Mouse (Mus musculus) cortical plate, adult 2 months (tissue): ENCODE data around the gene Tnpo2.
A peak's percentile ranks its signal among the peaks of the same experiment; 100 is the strongest.

ENCODE experiments used
- CTCF ChIP-seq: fragments of 200-500 bp; IDR thresholded peaks from 2 replicates; pipeline ENCODE4 v1.5.1; 2011; ENCODE audit warnings: mild to moderate bottlenecking, control low read depth, low read length; ENCODE audit not compliant: insufficient read depth; ENCODE audit errors: extremely low read depth
- POLR2A ChIP-seq: fragments of 200-500 bp; IDR thresholded peaks from 2 replicates; pipeline ENCODE4 v1.6.1; 2011; ENCODE audit warnings: mild to moderate bottlenecking, low read length, control low read depth; ENCODE audit not compliant: insufficient read depth; ENCODE audit errors: extremely low read depth

DNA sequence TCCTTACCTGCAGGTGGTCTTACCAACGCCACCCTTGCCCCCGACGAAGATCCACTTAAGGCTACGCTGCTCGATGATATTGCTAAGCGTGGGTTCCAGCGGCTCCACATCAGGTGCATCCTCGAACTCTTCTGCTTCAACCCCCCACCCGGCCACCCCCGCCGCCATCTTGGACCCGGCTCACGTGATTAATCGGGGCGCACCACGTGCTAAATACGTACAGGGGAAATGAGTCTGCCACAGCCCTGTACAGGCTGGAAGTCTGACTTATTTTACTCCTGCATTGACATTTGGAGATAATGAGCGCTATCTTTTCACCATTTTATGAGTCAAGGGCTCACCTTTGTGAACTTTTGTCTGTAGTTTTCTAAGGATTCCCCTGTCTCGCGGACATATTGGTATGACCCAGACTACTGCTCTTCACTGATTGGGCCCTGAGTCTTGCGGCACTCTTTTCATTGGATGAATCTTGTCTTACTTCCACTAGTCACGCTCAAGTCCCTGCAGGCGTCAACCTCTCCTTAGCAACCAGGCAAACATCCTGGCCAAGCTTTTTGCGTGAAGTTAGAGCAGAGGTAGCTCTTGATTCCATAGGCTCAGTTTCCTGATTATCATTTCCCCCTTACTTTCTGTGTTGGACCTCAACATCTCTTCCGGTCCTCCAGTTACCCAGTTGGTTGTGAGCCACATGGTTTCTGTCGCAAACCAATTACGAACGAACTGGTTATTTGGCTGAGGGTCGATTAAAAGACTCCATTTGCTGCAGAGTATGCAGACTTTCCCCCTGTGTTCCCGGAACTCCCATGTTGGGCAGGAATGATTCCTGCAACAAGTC lies 11.4 kb upstream of the Tnpo2 start, which contains the start of gene Asna1:
- TF ChIP-seq CTCF (no peak), POLR2A (peak; percentile 67; the same call in 1 of the 2 replicates)
